Mouse (Mus musculus) heart, adult 11 months (tissue): ENCODE results near the gene Phka2.

Source experiments
- DNase-seq: peaks from one replicate; pipeline ENCODE4 v3.0.0; 2022

Phka2 gene

GRCm38 (mm10) chrX:160502048-160503041, at the start of gene Phka2:
Gene Phka2, plus strand, starts transcription at chrX:160502166.
- DNase-seq, result peak; percentile 98

- no peak for DNase-seq
Measured at GRCm38 (mm10) chrX:160455686-160456085, 46.3 kb upstream of the Phka2 start.

- no peak for DNase-seq
Measured at GRCm38 (mm10) chrX:160471257-160471786, 30.6 kb upstream of the Phka2 start.

GRCm38 (mm10) chrX:160489784-160490183, 12.2 kb upstream of the Phka2 start:
- no peak for DNase-seq

GRCm38 (mm10) chrX:160494333-160494732, 7.6 kb upstream of the Phka2 start:
- DNase-seq, result no peak

DNA sequence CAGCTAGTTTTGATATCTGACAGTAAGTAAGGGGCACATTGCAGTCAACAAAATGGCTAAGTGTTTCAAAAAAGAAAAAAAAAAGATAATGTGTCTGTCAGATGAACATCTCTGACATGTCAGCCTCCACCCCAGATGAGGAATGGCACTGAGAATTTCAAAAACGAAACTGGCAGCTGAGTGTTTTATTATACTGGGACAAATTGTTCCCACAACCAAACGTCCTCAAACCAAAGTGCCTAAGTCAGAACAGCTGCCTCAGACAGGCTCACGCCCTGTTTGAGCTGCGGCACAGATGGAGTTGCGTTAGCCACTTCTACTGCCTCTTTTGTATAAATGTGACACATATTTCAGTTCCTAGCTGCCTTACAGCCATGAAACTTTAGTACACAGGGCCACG, 7.0 kb upstream of the Phka2 start:
- peak; percentile 78 for DNase-seq

- DNase-seq, result no peak
Measured at GRCm38 (mm10) chrX:160496473-160496872, 5.5 kb upstream of the Phka2 start.

DNA sequence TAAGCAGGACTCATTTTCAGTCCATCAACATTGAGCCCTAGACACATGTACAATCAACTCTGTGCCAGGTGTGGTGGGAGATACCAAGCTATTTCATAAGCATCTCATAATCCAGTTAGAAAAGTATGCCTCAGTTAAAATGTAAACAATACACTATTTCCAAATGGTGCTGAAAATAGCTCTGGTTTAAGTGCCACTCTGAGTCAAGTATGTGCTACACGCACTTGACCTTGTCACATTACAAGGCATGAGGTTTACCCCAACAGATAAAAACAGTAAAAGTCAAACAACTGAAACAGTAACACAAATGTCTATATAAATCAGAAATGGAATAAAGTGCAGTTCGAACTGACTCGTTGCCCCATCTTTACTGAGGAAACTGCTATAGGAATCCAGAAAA, 871 bp upstream of the Phka2 start:
- DNase-seq, result no peak

- no peak for DNase-seq
Measured at GRCm38 (mm10) chrX:160501687-160502047, 299 bp upstream of the Phka2 start.

- DNase-seq, result no peak
Measured at GRCm38 (mm10) chrX:160509046-160509445, 7.1 kb downstream of the Phka2 start.

DNA sequence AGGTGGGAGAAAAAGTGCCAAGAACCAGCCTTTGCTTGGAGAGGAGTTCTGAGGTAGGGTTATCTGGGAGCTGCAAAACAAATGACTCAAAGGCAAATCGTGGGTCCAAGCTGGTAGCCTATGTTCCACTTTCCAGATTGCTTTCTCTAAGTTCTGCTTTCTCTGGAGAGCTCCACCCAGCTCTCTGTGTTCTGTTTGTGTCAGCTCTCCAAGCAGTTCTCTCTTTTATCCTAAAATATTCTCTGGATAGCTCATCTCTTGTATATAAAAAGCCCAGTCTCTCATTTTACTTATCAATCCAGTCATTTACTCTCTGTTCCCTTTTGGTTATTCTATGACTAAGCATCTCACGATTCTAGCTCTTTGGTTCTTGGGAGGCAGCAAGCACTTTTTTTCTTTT, 8.2 kb downstream of the Phka2 start:
- peak; percentile 87 for DNase-seq

GRCm38 (mm10) chrX:160516027-160516426, 14.1 kb downstream of the Phka2 start:
- DNase-seq, result no peak

DNA sequence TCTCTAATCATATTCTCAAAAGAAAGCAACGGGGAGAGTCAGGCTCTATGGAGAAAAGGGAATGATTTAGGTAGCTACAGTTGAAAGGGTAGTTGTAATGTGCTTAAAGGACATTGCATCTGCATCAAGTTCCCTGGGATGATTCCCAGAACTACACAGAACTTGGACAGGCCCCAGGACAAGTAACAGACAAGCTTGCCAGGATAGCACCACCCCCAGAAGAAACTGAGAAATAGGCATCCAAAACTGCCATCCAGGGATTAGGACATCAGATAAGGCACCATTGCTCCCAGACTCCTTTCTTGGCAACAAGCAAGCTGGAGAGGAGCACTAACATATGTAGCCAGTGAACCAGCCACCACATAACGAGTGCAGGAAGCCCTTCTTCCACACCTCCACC, 40.8 kb downstream of the Phka2 start:
- DNase-seq, result peak; percentile 84

GRCm38 (mm10) chrX:160548875-160549274, 46.9 kb downstream of the Phka2 start:
- no peak for DNase-seq

DNA sequence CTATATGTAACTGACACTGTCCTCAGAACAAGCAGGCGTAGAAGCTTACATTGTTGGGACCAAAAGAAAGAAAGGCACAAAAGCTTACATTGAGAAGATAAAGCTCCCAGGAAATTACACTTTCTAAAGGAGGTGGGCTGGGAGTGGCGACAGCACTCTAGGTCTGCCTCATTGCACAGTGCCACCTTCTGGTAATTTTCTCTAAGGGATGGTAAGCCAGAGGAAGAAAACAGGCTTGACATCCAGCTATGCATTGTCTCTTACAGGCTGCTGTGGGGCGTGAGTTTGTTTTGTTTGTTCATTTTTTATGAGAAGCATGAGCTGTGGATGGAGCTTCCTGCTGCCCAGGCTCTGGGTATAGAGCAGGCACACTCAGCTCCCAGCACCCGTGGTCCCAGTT, 50.1 kb downstream of the Phka2 start:
- DNase-seq, result peak; percentile 82

GRCm38 (mm10) chrX:160583589-160583988, 81.6 kb downstream of the Phka2 start:
- DNase-seq, result no peak

- no peak for DNase-seq
Measured at GRCm38 (mm10) chrX:160584148-160584838, 82.3 kb downstream of the Phka2 start.

GRCm38 (mm10) chrX:160585110-160585509, 83.1 kb downstream of the Phka2 start:
- no peak for DNase-seq

DNA sequence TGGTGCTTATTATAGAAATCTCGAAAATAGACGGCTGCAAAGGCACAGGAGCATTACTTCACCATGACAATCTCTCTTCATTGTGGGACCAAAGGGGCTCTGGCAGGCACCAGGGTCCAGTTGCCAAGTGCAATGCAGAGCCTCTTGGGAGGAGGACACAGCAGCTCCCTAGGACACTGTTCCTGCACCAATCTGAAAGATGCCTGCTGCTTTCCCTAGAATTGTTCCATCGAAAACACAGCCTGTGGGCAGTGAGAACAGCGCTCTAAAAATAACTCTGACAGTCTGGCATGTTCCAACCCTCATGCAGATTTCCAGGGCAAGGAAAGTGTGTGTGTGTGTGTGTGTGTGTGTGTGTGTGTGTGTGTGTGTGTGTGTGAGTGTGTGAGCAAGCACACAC, 86.6 kb downstream of the Phka2 start:
- no peak for DNase-seq

DNA sequence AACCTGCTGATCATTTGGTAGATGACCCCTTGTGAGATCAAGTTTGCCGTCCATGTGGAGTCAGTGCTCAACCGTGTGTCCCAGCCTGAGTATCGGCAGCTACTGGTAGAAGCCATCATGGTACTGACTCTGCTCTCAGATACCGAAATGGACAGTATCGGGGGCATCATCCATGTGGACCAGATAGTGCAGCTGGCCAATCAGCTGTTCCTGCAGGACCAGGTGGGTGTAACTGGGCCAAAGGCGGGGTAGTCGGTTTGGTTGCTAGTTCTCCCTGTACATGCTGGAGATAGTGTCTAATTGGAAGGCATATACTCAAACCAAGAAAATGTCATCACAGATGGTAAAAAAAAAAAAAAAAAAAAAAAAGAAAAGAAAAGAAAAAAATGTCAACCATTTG, 88.2 kb downstream of the Phka2 start:
- no peak for DNase-seq

DNA sequence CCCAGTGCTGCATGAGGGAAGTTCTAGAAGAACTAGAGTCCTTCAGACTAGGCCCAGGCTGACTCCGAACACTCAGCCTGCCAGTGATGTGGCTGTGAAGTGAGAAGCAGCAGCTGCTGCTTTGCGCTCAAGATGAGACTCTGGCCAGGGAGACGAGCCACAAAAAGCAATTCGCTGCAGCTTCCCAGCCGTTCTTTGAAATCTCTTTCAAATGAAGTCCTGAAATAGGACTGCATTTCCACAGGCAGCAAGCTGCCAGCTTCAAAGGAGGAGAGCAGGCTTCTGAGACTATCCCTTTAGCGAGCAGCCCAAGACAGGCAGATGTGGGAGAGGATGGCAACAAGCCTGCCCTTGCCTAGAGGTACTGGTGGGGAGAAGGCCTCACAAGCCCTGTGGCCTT, 91.0 kb downstream of the Phka2 start:
- peak; percentile 88 for DNase-seq

GRCm38 (mm10) chrX:160598055-160598454, 96.1 kb downstream of the Phka2 start:
- DNase-seq, result no peak

GRCm38 (mm10) chrX:160598562-160599458, 96.8 kb downstream of the Phka2 start:
- peak; percentile 95 for DNase-seq
